Mouse (Mus musculus): Measurements from ENCODE around the gene Fam81b.

DNA sequence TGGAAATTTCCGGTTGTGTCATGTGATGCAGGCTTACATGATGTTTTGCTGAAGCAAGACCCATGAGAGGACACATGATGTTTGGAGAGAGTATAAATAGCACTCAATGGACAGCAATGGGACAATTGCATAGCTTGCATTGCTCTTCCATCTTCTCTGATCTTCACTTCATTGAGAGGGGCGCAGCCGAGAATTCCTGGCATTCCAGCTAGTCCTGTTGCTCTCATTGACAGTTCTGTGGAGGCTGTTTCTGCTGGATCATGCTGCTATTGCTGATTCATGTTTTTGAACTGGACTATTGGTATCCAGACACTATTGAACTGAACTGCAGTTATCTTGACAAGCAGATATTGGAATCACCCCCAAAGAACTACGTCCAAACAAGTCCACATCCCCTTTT is 12.8 kb downstream of the Fam81b start:
- TF ChIP-seq CTCF (IDR thresholded peaks at IDR 0.05; ENCODE audit: control insufficient read depth, insufficient read depth, insufficient replicate concordance, low read depth, low read length): no peak
- no peak for TF ChIP-seq POLR2A (IDR thresholded peaks at IDR 0.05; ENCODE audit: control insufficient read depth, low read depth, low read length)
